Mouse (Mus musculus): ENCODE results near the gene Rbm46.

The Rbm46 gene

DNA sequence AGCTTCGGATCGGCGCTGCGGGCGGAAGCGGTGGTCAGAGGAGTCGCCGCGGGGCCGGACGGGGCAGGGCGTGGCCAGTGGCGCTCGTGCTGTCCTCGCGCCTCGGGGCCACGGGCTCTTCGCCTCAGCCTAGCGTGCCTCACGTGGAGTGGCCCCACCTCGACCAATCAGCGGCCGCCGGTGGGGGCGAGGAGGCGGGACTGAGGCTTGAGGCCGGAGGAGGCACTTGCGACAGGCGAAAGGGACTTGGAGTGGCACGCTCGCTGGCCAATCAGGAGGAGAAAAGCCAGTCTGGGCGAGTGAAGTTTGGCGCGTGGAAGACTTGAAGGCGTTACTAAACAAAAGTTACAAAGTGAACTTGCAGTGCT, at the start of gene Rbm46:
Gene Rbm46, minus strand, starts transcription at position 112 of the 368 bp plus-strand sequence.
- peak; percentile 16 to 64 for DNase-seq (ENCODE audit: low spot score in 2 of 2)

DNA sequence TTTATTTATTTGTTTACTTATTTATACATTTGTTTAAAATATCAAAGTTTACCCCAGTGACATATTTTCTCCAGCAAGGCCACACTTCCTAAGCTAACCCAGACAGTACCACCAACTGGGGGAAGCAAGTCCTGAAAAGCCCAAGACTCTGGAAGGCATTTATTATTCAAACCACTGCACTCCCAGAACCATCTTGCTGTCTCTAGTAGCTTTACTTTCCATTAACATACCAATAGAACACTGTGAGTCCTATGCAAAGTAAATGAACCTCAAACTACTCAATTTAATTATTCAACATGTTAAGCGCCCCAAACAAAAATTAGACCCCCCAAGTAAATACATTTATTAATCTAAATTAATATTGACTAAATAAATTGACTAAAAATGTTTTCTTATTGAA, 39.3 kb upstream of the Rbm46 start:
- no peak for DNase-seq (ENCODE audit: low spot score in 2 of 2)

- DNase-seq (ENCODE audit: low spot score in 2 of 2), result no peak
Measured at GRCm38 (mm10) chr3:82908671-82909070, 32.4 kb upstream of the Rbm46 start.

- no peak for DNase-seq (ENCODE audit: low spot score in 2 of 2)
Measured at GRCm38 (mm10) chr3:82904211-82904908, 28.1 kb upstream of the Rbm46 start.

DNA sequence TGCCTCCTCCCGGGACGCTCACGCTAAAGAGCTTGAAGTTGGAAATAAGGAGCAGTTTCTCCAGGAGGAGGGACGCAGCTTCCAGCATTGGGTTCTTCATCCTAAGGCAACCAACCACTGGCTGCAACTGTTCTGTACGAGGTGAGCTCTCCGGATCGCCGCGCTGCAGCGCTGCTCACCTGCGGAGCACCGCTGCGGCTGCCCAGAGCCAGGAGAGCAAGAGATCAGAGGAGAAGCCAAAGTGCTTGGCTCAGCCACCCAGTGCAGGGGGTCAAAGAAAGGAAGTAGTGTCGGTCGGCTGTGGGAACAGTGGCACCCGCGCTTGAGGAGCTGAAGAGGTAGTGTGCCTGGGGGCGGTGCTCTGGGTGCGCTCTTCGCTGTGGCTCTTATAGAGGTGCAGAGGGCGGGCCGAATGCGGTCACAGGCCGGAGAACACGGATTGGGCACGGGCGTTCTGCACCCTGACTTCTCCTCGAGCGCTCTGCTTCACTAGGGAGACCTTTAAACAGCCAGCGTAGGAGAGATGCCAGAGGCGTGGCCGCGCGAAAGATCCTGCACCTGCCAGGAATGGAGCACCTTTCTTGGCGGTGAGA, 27.4 kb upstream of the Rbm46 start, which contains the start of gene Lrat:
Gene Lrat, minus strand, starts transcription at position 361 of the 593 bp plus-strand sequence.
- no peak for DNase-seq (ENCODE audit: low spot score in 2 of 2)

- DNase-seq (ENCODE audit: low spot score in 2 of 2), result no peak
Measured at GRCm38 (mm10) chr3:82902757-82903612, 26.7 kb upstream of the Rbm46 start.

DNA sequence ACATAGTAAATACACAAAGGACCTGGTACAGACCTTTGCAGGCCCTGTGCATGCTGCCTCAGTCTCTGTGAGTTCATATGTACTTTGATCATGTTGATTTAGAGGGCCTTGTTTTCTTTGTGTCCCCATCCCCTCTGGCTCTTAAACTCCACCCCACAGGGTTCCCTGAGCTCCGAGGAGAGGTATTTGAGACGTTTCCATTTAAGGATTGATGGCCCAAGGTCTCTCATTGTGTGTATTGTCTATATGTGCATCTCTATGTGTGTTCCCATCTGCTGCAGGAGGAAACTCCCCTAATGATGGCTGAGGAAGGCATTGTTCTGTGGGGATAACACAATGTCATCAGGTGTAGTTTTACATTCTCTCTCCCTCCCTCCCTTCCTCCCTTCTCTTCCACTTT, 12.6 kb upstream of the Rbm46 start:
- DNase-seq (ENCODE audit: low spot score in 2 of 2), result no peak

GRCm38 (mm10) chr3:82877258-82877657, 975 bp upstream of the Rbm46 start:
- no peak for DNase-seq (ENCODE audit: low spot score in 2 of 2)

- DNase-seq (ENCODE audit: low spot score in 2 of 2), result no peak
Measured at GRCm38 (mm10) chr3:82875671-82876371, 462 bp downstream of the Rbm46 start.

GRCm38 (mm10) chr3:82857414-82858077, 18.7 kb downstream of the Rbm46 start:
- DNase-seq (ENCODE audit: low spot score in 2 of 2), result no peak

DNA sequence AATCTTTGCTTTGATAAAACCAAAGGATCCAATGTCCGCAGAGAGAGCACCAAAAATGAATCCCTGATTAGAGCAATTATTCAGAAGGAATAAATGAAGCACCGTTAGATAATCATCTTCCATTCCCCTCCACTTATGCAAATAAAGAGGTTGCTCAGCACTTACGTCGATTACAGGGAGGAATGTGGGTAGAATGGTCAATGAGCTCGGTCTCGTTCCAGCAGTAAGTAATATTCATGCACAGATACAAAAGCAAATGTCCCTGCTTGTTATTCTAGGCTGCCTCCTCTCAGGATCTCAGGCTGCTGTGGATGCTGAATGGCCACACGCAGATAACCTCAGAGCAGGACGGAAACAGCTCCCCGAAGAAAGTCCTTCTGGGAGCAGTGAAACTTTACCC, 51.1 kb downstream of the Rbm46 start:
- no peak for DNase-seq (ENCODE audit: low spot score in 2 of 2)

GRCm38 (mm10) chr3:82811851-82812250, 64.4 kb downstream of the Rbm46 start:
- DNase-seq (ENCODE audit: low spot score in 2 of 2), result no peak

DNA sequence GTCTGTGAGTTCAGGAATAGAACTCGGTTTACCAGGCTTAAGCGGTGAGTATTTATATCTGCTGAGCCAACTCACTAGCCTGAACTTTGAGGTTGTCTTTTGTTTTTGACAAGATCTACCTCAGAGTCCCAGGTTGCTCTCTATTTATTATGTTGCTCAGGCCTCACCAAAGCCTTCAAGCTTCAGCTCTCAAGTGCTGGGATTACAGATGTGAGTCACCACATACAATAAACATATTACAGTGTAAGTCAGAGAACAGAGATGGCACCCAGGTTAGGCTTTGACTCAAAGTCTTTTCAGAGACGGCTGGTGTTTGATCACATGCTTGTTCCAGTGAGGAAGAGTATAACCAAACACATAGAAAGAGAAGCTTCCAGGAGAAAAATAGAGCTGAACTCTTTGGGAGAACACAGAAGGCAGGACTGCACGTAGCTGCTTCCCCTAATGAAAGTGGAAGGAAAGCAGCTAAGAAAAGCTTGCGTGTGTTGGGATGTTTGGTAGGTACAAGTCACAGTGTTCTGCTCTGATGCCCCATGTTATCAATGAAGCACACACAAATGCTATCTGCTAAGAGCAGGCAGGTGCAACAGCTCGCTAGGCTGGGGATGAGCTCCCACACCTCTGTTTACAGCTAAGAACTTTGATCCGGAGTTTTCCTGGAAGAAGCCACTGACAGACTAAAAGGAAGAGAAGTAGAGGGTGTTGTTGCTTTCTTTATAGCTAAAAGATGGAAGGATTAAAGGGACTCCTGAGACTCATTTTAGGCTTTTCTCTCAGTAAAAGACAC, 65.8 kb downstream of the Rbm46 start:
- no peak for DNase-seq (ENCODE audit: low spot score in 2 of 2)

GRCm38 (mm10) chr3:82809769-82810168, 66.5 kb downstream of the Rbm46 start:
- DNase-seq (ENCODE audit: low spot score in 2 of 2), result no peak

GRCm38 (mm10) chr3:82808323-82808911, 67.9 kb downstream of the Rbm46 start:
- DNase-seq (ENCODE audit: low spot score in 2 of 2), result no peak

DNA sequence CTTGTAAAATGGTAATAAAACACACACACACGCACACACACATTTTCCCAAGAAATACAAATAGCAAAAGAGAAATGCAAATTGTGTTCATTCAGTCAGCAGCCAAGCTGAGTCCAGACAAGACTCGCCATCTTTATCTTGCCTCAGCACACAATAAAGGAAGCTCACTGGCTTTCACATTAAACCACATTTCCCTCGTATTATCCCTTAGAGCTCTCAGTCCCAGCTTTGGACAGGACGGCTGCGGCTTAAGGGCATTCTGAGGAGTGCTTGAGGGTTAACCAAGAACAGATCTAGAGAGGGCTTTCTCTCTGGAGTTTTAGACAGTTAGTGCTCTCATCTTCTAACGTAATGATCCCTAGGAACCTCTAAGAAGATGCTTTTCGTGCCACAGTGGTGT, 71.0 kb downstream of the Rbm46 start:
- no peak for DNase-seq (ENCODE audit: low spot score in 2 of 2)

- no peak for DNase-seq (ENCODE audit: low spot score in 2 of 2)
Measured at GRCm38 (mm10) chr3:82800470-82800843, 75.8 kb downstream of the Rbm46 start.

GRCm38 (mm10) chr3:82799735-82800469, 76.4 kb downstream of the Rbm46 start:
- no peak for DNase-seq (ENCODE audit: low spot score in 2 of 2)

GRCm38 (mm10) chr3:82793656-82794055, 82.6 kb downstream of the Rbm46 start:
- DNase-seq (ENCODE audit: low spot score in 2 of 2), result no peak

DNA sequence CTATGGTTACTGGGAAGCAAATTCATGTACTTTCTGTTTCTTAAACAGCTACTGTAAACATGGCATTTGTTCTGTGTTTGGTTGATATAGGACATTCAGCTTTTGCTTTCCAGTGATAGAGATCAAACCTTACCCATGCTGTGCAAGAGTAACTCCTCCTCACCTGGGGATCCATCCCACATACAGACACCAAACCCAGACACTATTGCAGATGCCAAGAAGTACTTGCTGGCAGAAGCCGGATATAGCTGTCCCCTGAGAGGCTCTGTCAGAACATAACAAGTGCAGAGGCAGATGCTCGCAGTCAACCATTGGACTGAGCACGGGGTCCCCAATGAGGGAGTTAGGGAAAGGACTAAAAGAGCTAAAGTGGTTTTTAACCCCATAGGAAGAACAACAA, 84.6 kb downstream of the Rbm46 start:
- no peak for DNase-seq (ENCODE audit: low spot score in 2 of 2)
